Mouse (Mus musculus) intestine, embryonic 14.5 days (tissue): ENCODE results near the gene Pou2f2. TPM values are rescaled to one million over a fixed set of nuclear protein-coding genes. Genes with fewer than 3 reads are reported as not detected.

Experiments
- ATAC-seq: fragments of 200-750 bp; cut with Nextera tagmentation; replicated peaks from 2 replicates; pipeline ENCODE4 v1.8.0; 2017; ENCODE audit warnings: low read depth, moderate number of reproducible peaks, moderate TSS enrichment, moderate library complexity; ENCODE audit not compliant: low FRiP score, low TSS enrichment
- DNase-seq: peaks from one replicate; pipeline ENCODE4 v3.0.0-alpha.2; 2018; ENCODE audit warnings: low spot score
- H3K27ac ChIP-seq: fragments of 300-500 bp; sonication (generic); 2 replicates; pipeline ENCODE4 v1.5.1; 2014; ENCODE audit warnings: low read depth, mild to moderate bottlenecking, control low read depth
- H3K27me3 ChIP-seq: fragments of 300-500 bp; sonication (generic); replicated peaks from 2 replicates; pipeline ENCODE4 v1.6.1; 2014; ENCODE audit warnings: low read length, control low read depth; ENCODE audit not compliant: control insufficient read depth, insufficient read depth
- H3K36me3 ChIP-seq: fragments of 300-500 bp; sonication (generic); 2 replicates; pipeline ENCODE4 v1.6.1; 2014; ENCODE audit warnings: low read length, control low read depth; ENCODE audit not compliant: control insufficient read depth, insufficient read depth
- H3K4me1 ChIP-seq: fragments of 300-500 bp; sonication (generic); replicated peaks from 2 replicates; pipeline ENCODE4 v1.6.1; 2014; ENCODE audit warnings: low read length, control low read depth, mixed read lengths; ENCODE audit not compliant: control insufficient read depth, insufficient read depth
- H3K4me2 ChIP-seq: fragments of 300-500 bp; sonication (generic); 2 replicates; pipeline ENCODE4 v1.6.1; 2014; ENCODE audit warnings: low read length
- H3K4me3 ChIP-seq: fragments of 300-500 bp; sonication (generic); 2 replicates; pipeline ENCODE4 v1.5.1; 2014; ENCODE audit warnings: low read depth, low read length, control low read depth, mixed read lengths
- H3K9ac ChIP-seq: fragments of 300-500 bp; sonication (generic); 2 replicates; pipeline ENCODE4 v1.6.1; 2014; ENCODE audit warnings: mild to moderate bottlenecking, low read length
- H3K9me3 ChIP-seq: fragments of 300-500 bp; sonication (generic); 2 replicates; pipeline ENCODE4 v1.6.1; 2016; ENCODE audit warnings: low read length, control low read depth; ENCODE audit not compliant: control insufficient read depth
- WGBS: fragments of 180-500 bp; shearing (Covaris S2); extraction: QIAGEN DNeasy Blood & Tissue Kit; methylation state at CpG from one replicate; pipeline ENCODE4 v1.1.7; 2014; 5-methylcytosine and 5-hydroxymethylcytosine counted together
- polyA plus RNA-seq: library from polyadenylated mRNA; unstranded; fragments of >200 nt; fragmentation: Nextera tagmentation; extraction: Ambion mirVana; gene quantifications from 2 replicates; pipeline ENCODE4 v1.2.1, GENCODE M21; 2014

The Pou2f2 gene
- polyA plus RNA-seq, 1 experiment from 2014 or later: 2.1 TPM

DNA sequence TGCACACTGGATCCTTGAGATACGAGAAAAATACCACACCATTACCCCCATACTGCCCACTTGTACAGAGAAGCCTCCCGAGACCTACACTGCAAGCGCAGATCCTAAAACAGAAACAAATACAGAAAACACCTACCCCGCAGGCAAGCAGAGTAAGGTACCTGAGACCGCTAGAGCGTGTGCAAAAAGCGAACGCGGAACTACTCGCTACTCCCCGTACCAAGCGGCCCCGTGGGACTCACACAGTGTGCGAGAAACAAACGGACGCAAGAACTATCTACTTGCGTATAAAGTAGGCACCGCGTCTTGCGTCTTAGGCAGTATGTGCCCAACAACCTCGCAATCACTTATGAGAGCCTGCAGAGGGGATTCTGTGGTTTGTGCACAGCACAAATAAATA lies 2.3 kb upstream of the Pou2f2 start:
- no peak for DNase-seq
- peaks cover 73% of the 10 kb centered on the region for H3K27me3 ChIP-seq
- WGBS: 8% methylated on average over 21 of the region's 21 CpGs
- no peak overlapping the region for H3K9ac ChIP-seq
- no peaks in the 10 kb centered on the region for H3K9me3 ChIP-seq
- no peak overlapping the region for H3K27ac ChIP-seq
- H3K4me3 ChIP-seq: no peak overlapping the region
- H3K4me1 ChIP-seq: peaks cover 9% of the 10 kb centered on the region; the same call in 1 of the 2 replicates
- no peak for ATAC-seq
- H3K36me3 ChIP-seq: no peaks in the 10 kb centered on the region
- 0 out of 2 replicates have a peak overlapping the region, but pooled peaks have one; percentile 8 for H3K4me2 ChIP-seq

DNA sequence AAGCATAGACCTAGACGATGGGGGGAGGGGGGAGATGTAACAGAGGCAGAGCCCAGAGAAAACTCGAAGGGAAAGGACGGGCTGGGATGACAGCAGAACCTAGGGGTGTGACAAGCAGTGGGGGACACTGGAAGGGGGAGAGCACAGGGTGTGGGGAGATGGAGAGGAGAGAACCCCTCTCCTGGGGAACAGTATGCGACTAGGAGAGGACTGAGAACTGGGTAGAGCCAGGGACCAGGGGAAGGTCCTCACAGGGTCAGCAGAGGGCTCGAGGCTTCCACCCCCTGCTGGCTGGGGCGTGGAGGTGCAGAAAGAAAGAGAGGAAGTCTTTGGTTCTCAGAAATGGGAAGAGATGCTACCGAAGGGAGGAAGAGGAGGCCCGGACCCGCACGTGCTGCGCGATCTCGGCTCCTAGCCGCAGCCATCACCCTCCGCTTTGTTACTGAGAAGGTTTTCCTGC lies 1.8 kb upstream of the Pou2f2 start:
- 2% methylated on average over 15 of the region's 15 CpGs for WGBS
- no peak overlapping the region for H3K27ac ChIP-seq
- H3K9ac ChIP-seq: no peak overlapping the region
- no peak overlapping the region for H3K4me3 ChIP-seq
- peaks cover 9% of the 10 kb centered on the region; the same call in 1 of the 2 replicates for H3K4me1 ChIP-seq
- no peaks in the 10 kb centered on the region for H3K9me3 ChIP-seq
- no peak for ATAC-seq
- H3K27me3 ChIP-seq: peaks cover 78% of the 10 kb centered on the region
- H3K4me2 ChIP-seq: 0 out of 2 replicates have a peak overlapping the region, but pooled peaks have one; percentile 8
- DNase-seq: peak; percentile 67
- H3K36me3 ChIP-seq: no peaks in the 10 kb centered on the region

DNA sequence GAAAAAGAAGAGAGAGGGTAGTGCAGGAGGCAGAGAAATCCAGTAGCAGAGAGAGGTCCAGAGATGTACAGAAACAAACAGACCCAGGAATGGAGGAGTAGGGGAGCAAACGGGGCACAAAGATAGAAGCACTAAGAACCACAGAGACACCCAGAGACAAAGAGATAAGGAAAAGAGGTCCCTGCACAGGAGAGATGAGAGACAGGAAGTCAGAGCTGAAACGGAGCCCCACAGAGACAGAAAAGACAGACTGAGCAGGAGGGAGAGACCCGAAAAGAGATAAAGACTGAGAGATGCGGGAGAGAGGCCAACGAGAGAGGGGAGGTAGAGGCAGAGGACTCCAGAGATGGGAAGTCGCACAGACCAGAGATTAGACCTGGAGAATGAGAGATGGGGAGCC lies 986 bp upstream of the Pou2f2 start:
- Histone ChIP-seq H3K27ac (no peak overlapping the region), H3K36me3 (no peaks in the 10 kb centered on the region), H3K4me2 (no peak overlapping the region), H3K4me1 (peaks cover 9% of the 10 kb centered on the region; the same call in 1 of the 2 replicates), H3K4me3 (no peak overlapping the region), H3K9me3 (no peaks in the 10 kb centered on the region), H3K27me3 (peaks cover 86% of the 10 kb centered on the region), H3K9ac (no peak overlapping the region)
- ATAC-seq (no peak), DNase-seq (no peak)
- WGBS: 5% methylated on average over 6 of the region's 6 CpGs

DNA sequence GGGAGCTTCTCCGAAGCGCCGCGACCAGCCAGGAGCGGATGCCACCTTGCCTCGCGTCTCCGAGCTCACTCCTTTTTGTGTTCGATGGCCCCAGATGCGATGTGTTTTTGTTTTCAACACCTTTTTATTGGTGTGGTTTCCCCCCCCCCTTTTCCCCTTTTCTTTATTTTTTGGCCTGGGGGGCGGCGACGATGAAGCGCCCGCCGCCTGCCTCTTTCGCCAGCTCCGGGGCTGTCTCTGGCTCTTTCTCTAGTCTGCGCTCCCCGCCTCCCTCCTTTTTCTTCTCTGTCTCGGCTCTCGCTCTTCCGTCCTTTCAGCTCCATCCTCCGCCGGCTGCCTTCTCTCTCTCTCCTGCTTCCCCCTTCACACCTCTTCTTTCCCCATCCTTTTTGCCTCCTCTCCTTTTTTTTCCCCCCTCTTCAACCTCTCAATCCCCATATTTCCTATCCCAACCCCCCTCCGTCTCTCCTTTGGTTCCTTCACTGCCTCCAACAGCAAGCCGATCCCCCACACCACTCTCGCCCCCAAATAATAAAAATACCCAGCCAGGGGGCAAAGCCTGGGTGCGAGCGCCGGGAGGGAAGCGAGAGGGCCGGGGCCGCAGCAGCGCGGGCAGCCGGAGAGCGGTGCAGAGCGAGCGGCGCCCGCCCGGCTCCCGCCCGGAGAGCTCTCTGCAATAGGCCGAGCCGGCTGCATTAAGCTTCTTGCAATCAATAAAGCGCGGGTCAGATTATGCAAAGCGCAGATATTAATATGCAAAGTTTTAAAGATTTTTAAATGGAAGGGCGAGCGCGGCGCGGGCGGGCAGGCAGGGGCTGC lies 530 bp downstream of the Pou2f2 start:
- H3K36me3 ChIP-seq: no peaks in the 10 kb centered on the region
- ATAC-seq (peak; percentile 78), DNase-seq (peak; percentile 66)
- no peak overlapping the region for H3K9ac ChIP-seq
- no peaks in the 10 kb centered on the region for H3K9me3 ChIP-seq
- WGBS: under 1% methylated on average over 52 of the region's 56 CpGs
- H3K4me3 ChIP-seq: peak overlapping the region; percentile 42
- peaks cover 9% of the 10 kb centered on the region; the same call in 1 of the 2 replicates for H3K4me1 ChIP-seq
- peaks cover 83% of the 10 kb centered on the region for H3K27me3 ChIP-seq
- no peak overlapping the region for H3K27ac ChIP-seq
- peak overlapping the region; percentile 86 for H3K4me2 ChIP-seq

- peaks cover 78% of the 10 kb centered on the region for H3K27me3 ChIP-seq
- peaks cover 9% of the 10 kb centered on the region; the same call in 1 of the 2 replicates for H3K4me1 ChIP-seq
- H3K36me3 ChIP-seq: no peaks in the 10 kb centered on the region
- no peaks in the 10 kb centered on the region for H3K9me3 ChIP-seq
- WGBS: 2% methylated on average over 16 of the region's 17 CpGs
- peak overlapping the region; percentile 42 for H3K4me3 ChIP-seq
- no peak overlapping the region for H3K27ac ChIP-seq
- ATAC-seq: no peak
- H3K9ac ChIP-seq: no peak overlapping the region
- peak overlapping the region; percentile 86 for H3K4me2 ChIP-seq
- DNase-seq: no peak
Measured at GRCm38 (mm10) chr7:25178317-25178716, 1.2 kb downstream of the Pou2f2 start.

GRCm38 (mm10) chr7:25174343-25174742 lies 5.2 kb downstream of the Pou2f2 start:
- no peak for ATAC-seq
- peaks cover 41% of the 10 kb centered on the region for H3K27me3 ChIP-seq
- no peak overlapping the region for H3K9ac ChIP-seq
- H3K27ac ChIP-seq: no peak overlapping the region
- DNase-seq: no peak
- no peak overlapping the region for H3K4me3 ChIP-seq
- H3K36me3 ChIP-seq: no peaks in the 10 kb centered on the region
- 58% methylated on average over 11 of the region's 11 CpGs for WGBS
- H3K4me1 ChIP-seq: 0 out of 2 replicates have a peak, but pooled peaks cover 5% of the 10 kb centered on the region
- no peaks in the 10 kb centered on the region for H3K9me3 ChIP-seq
- no peak overlapping the region for H3K4me2 ChIP-seq

GRCm38 (mm10) chr7:25172669-25173068 lies 6.9 kb downstream of the Pou2f2 start:
- no peak overlapping the region for H3K4me2 ChIP-seq
- no peak overlapping the region for H3K4me3 ChIP-seq
- H3K27me3 ChIP-seq: peaks cover 25% of the 10 kb centered on the region
- DNase-seq: no peak
- no peak overlapping the region for H3K27ac ChIP-seq
- H3K9ac ChIP-seq: no peak overlapping the region
- H3K4me1 ChIP-seq: no peaks in the 10 kb centered on the region
- H3K9me3 ChIP-seq: no peaks in the 10 kb centered on the region
- ATAC-seq: no peak
- WGBS: 20% methylated on average over 5 of the region's 5 CpGs
- no peaks in the 10 kb centered on the region for H3K36me3 ChIP-seq

- ATAC-seq (no peak), DNase-seq (no peak)
- Histone ChIP-seq H3K4me2 (no peak overlapping the region), H3K4me1 (no peaks in the 10 kb centered on the region), H3K9me3 (no peaks in the 10 kb centered on the region), H3K4me3 (no peak overlapping the region), H3K27me3 (peaks cover 4% of the 10 kb centered on the region), H3K9ac (no peak overlapping the region), H3K27ac (no peak overlapping the region), H3K36me3 (no peaks in the 10 kb centered on the region)
- WGBS: 16% methylated on average over 3 of the region's 3 CpGs
Measured at GRCm38 (mm10) chr7:25170583-25170982, 8.9 kb downstream of the Pou2f2 start.
